Mouse (Mus musculus): ENCODE measurements around the gene Clmn. TPM values are rescaled to one million over a fixed set of nuclear protein-coding genes. Genes with fewer than 3 reads are reported as not detected.

Gene Clmn
- polyA plus RNA-seq, 1 experiment = 0.05 TPM

DNA sequence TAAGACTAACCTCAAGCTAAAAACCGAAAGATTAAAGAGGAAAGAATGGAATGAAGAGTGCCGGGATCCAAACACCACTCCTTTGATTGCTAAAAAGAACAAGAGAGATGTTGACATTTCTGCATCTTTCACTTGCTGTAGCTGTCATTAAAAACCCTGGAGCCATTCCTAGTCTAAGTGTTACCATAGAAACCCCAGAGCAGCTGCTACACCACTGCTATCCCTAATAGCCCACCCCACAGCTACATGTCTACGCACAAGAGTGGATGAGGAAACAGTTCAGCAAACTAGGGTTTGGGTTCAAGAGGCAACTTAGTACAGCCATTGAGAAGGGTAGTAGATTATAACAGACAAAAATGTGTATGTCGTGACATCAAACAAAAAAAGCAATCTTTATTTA lies 121.2 kb downstream of the Clmn start:
- TF ChIP-seq MAX (IDR thresholded peaks at IDR 0.05) = no peak
- TF ChIP-seq MYOG (IDR thresholded peaks at IDR 0.05; ENCODE audit: control insufficient read depth, extremely low read depth, insufficient read length) = no peak
- TF ChIP-seq MYOD1 (IDR thresholded peaks at IDR 0.05; ENCODE audit: control insufficient read depth, insufficient read length, low read depth) = no peak
- TF ChIP-seq USF1 (IDR thresholded peaks at IDR 0.05; ENCODE audit: low read depth) = no peak
- TF ChIP-seq FOSL1 (IDR thresholded peaks at IDR 0.05; ENCODE audit: insufficient read depth, low read length, poor library complexity, severe bottlenecking) = no peak
- no peak for TF ChIP-seq CTCF (IDR thresholded peaks at IDR 0.05; ENCODE audit: control insufficient read depth, insufficient read depth, insufficient read length)
- Histone ChIP-seq H3K36me3 (ENCODE audit: control insufficient read depth, insufficient read depth) (peaks cover 10% of the 10 kb centered on the region), H3K79me2 (ENCODE audit: control insufficient read depth, insufficient read depth) (peaks cover 99% of the 10 kb centered on the region), H3K79me3 (ENCODE audit: low read depth) (peaks cover 93% of the 10 kb centered on the region), H3ac (ENCODE audit: control insufficient read depth, insufficient read length, low read depth) (no peak overlapping the region), H3K4me3 (ENCODE audit: insufficient read depth, poor library complexity, severe bottlenecking) (no peak overlapping the region), H3K27me3 (ENCODE audit: control insufficient read depth, insufficient read depth, insufficient read length) (no peaks in the 10 kb centered on the region)

DNA sequence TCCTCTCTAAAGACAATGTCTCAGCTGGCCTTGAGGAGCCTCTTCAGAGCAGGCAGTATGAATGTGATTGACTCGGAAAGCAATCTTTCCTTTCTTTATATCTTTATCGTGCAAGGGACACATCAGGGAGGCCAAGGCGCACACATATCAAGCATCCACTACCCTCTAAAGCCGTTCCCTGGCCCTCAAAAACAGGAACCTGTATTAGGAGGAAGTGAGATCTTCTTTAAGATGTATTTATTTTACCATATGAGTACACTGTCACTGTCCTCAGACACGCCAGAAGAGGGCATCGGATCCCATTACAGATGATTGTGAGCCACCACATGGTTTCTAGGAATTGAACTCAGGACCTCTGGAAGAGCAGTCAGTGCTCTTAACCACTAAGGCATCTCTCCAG lies 122.6 kb downstream of the Clmn start:
- H3K36me3 ChIP-seq (ENCODE audit: control insufficient read depth, insufficient read depth) = peaks cover 24% of the 10 kb centered on the region

GRCm38 (mm10) chr12:104740841-104741787 lies 123.8 kb downstream of the Clmn start:
- H3K27me3 ChIP-seq (ENCODE audit: control insufficient read depth, insufficient read depth, insufficient read length) = no peaks in the 10 kb centered on the region
- H3K79me3 ChIP-seq (ENCODE audit: low read depth) = peaks cover 82% of the 10 kb centered on the region
- no peak overlapping the region for H3K4me3 ChIP-seq (ENCODE audit: insufficient read depth, poor library complexity, severe bottlenecking)
- peaks cover 27% of the 10 kb centered on the region for H3K36me3 ChIP-seq (ENCODE audit: control insufficient read depth, insufficient read depth)
- no peak overlapping the region for H3ac ChIP-seq (ENCODE audit: control insufficient read depth, insufficient read length, low read depth)
- TF ChIP-seq USF1 (IDR thresholded peaks at IDR 0.05; ENCODE audit: low read depth) (no peak), MYOG (IDR thresholded peaks at IDR 0.05; ENCODE audit: control insufficient read depth, extremely low read depth, insufficient read length) (no peak), MAX (IDR thresholded peaks at IDR 0.05) (no peak), FOSL1 (IDR thresholded peaks at IDR 0.05; ENCODE audit: insufficient read depth, low read length, poor library complexity, severe bottlenecking) (no peak), MYOD1 (IDR thresholded peaks at IDR 0.05; ENCODE audit: control insufficient read depth, insufficient read length, low read depth) (no peak), CEBPB (IDR thresholded peaks at IDR 0.05; ENCODE audit: low read depth) (no peak)
- H3K79me2 ChIP-seq (ENCODE audit: control insufficient read depth, insufficient read depth) = peaks cover 99% of the 10 kb centered on the region

More for the DNA sequence above, 122.6 kb downstream of the Clmn start:
- Histone ChIP-seq H3K4me3 (ENCODE audit: insufficient read depth, poor library complexity, severe bottlenecking) (no peak overlapping the region), H3K79me3 (ENCODE audit: low read depth) (peaks cover 88% of the 10 kb centered on the region), H3ac (ENCODE audit: control insufficient read depth, insufficient read length, low read depth) (no peak overlapping the region), H3K79me2 (ENCODE audit: control insufficient read depth, insufficient read depth) (peaks cover 99% of the 10 kb centered on the region), H3K27me3 (ENCODE audit: control insufficient read depth, insufficient read depth, insufficient read length) (no peaks in the 10 kb centered on the region)
- TF ChIP-seq FOSL1 (IDR thresholded peaks at IDR 0.05; ENCODE audit: insufficient read depth, low read length, poor library complexity, severe bottlenecking) (no peak), USF1 (IDR thresholded peaks at IDR 0.05; ENCODE audit: low read depth) (no peak), CEBPB (IDR thresholded peaks at IDR 0.05; ENCODE audit: low read depth) (no peak), CTCF (IDR thresholded peaks at IDR 0.05; ENCODE audit: control insufficient read depth, insufficient read depth, insufficient read length) (no peak), MAX (IDR thresholded peaks at IDR 0.05) (no peak), MYOD1 (IDR thresholded peaks at IDR 0.05; ENCODE audit: control insufficient read depth, insufficient read length, low read depth) (no peak), MYOG (IDR thresholded peaks at IDR 0.05; ENCODE audit: control insufficient read depth, extremely low read depth, insufficient read length) (no peak)

- H3K27me3 ChIP-seq (ENCODE audit: control insufficient read depth, insufficient read depth, insufficient read length) = no peaks in the 10 kb centered on the region
- peaks cover 17% of the 10 kb centered on the region for H3K36me3 ChIP-seq (ENCODE audit: control insufficient read depth, insufficient read depth)
Observed at GRCm38 (mm10) chr12:104738931-104739330, 125.9 kb downstream of the Clmn start.

DNA sequence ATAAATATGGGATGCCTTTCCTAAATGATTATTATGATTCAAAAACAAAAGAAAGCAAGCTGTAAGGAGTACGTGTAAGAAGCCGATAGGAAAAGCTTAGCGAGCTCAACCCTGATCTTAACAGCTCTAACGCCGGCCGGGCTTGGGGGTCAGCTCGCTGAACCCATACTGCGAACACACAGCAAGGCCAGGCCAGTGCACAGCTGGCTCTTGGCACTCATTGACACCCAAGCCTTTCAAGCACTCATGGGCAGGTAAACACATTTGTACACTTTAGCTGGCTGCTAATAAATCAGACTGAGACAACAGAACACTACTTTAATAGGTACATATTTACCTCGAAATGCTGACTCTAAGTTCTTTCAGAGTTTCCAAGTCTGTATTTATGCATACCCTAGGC lies 126.4 kb downstream of the Clmn start:
- H3K27me3 ChIP-seq (ENCODE audit: control insufficient read depth, insufficient read depth, insufficient read length) = no peaks in the 10 kb centered on the region
- peaks cover 17% of the 10 kb centered on the region for H3K36me3 ChIP-seq (ENCODE audit: control insufficient read depth, insufficient read depth)
- no peak overlapping the region for H3K4me3 ChIP-seq (ENCODE audit: insufficient read depth, poor library complexity, severe bottlenecking)
- H3K79me3 ChIP-seq (ENCODE audit: low read depth) = peaks cover 71% of the 10 kb centered on the region
- TF ChIP-seq MAX (IDR thresholded peaks at IDR 0.05) = no peak
- TF ChIP-seq MYOD1 (IDR thresholded peaks at IDR 0.05; ENCODE audit: control insufficient read depth, insufficient read length, low read depth) = no peak
- TF ChIP-seq CEBPB (IDR thresholded peaks at IDR 0.05; ENCODE audit: low read depth) = no peak
- TF ChIP-seq CTCF (IDR thresholded peaks at IDR 0.05; ENCODE audit: control insufficient read depth, insufficient read depth, insufficient read length) = no peak
- TF ChIP-seq MYOG (IDR thresholded peaks at IDR 0.05; ENCODE audit: control insufficient read depth, extremely low read depth, insufficient read length) = no peak
- TF ChIP-seq FOSL1 (IDR thresholded peaks at IDR 0.05; ENCODE audit: insufficient read depth, low read length, poor library complexity, severe bottlenecking) = no peak
- TF ChIP-seq USF1 (IDR thresholded peaks at IDR 0.05; ENCODE audit: low read depth) = no peak
- no peak overlapping the region for H3ac ChIP-seq (ENCODE audit: control insufficient read depth, insufficient read length, low read depth)
- H3K79me2 ChIP-seq (ENCODE audit: control insufficient read depth, insufficient read depth) = peaks cover 98% of the 10 kb centered on the region

More at GRCm38 (mm10) chr12:104738931-104739330, 125.9 kb downstream of the Clmn start:
- Histone ChIP-seq H3K4me3 (ENCODE audit: insufficient read depth, poor library complexity, severe bottlenecking) (no peak overlapping the region), H3ac (ENCODE audit: control insufficient read depth, insufficient read length, low read depth) (no peak overlapping the region), H3K79me2 (ENCODE audit: control insufficient read depth, insufficient read depth) (peaks cover 98% of the 10 kb centered on the region), H3K79me3 (ENCODE audit: low read depth) (peaks cover 73% of the 10 kb centered on the region)
- TF ChIP-seq MYOD1 (IDR thresholded peaks at IDR 0.05; ENCODE audit: control insufficient read depth, insufficient read length, low read depth) (no peak), CTCF (IDR thresholded peaks at IDR 0.05; ENCODE audit: control insufficient read depth, insufficient read depth, insufficient read length) (no peak), CEBPB (IDR thresholded peaks at IDR 0.05; ENCODE audit: low read depth) (no peak), USF1 (IDR thresholded peaks at IDR 0.05; ENCODE audit: low read depth) (no peak), FOSL1 (IDR thresholded peaks at IDR 0.05; ENCODE audit: insufficient read depth, low read length, poor library complexity, severe bottlenecking) (no peak), MAX (IDR thresholded peaks at IDR 0.05) (no peak), MYOG (IDR thresholded peaks at IDR 0.05; ENCODE audit: control insufficient read depth, extremely low read depth, insufficient read length) (no peak)
